Mouse (Mus musculus) monocyte, adult 2 months (primary cell): Measurements from ENCODE around the gene Ehbp1l1.

ENCODE experiments used
- DNase-seq, 2 experiments: peaks; one replicate each; pipeline ENCODE4 v3.0.0; 2022; ENCODE audit warnings: low spot score in 2 of 2, low read depth in 1 of 2

Ehbp1l1 gene

DNA sequence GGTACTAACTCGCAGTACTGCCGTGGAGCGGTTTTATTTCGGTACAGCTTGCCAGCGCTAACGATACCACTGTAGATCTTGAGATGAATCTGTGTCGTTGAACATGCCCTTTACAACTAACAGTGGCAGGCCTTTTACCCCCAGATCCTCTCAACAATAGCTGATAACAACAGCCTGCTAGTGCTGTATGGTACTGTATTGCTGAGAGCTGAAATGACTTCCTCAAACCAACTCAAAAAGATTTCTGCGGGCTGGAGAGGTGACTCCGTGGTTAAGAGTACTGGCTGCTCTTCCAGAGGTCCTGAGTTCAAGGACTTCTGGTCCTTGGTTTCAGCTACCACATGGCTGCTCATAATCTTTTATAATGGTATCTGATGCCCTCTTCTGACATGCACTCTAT, 8.2 kb upstream of the Ehbp1l1 start:
- DNase-seq, result no peak

DNA sequence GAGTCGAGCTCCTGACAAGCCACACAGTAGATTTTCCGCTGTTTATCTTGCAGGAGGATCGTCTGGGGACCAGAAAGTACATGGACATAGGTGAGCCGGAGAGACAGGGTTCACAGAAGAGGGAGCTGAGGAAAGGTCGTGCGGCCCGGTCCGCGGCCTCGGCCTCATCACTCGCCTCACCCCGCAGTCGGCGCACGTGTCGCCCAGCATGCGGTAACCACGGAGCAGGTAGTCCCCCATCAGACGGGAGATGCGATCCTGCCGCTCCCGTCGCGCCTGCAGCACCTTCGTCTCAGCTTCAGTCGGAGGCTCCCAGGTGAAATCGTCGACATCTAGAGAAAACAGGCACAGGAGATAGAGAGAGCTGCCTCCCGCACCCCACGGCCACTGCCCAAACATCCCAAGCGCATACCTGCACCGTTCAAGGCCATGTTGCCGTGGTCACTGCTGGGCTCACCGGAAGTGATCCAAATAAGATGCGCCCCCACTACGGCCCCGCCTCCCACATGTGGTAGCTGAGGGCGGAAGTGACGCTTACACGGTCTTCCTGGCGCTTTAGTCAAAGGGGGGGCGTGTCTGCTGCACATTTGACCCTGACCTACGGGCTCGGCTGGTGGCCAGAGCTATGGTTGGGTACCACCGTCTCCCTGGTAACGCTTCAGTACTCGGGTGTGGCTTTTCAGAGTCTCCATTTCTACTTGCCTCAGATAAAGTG, 5.3 kb upstream of the Ehbp1l1 start:
- peak; percentile 74 to 86 for DNase-seq

DNA sequence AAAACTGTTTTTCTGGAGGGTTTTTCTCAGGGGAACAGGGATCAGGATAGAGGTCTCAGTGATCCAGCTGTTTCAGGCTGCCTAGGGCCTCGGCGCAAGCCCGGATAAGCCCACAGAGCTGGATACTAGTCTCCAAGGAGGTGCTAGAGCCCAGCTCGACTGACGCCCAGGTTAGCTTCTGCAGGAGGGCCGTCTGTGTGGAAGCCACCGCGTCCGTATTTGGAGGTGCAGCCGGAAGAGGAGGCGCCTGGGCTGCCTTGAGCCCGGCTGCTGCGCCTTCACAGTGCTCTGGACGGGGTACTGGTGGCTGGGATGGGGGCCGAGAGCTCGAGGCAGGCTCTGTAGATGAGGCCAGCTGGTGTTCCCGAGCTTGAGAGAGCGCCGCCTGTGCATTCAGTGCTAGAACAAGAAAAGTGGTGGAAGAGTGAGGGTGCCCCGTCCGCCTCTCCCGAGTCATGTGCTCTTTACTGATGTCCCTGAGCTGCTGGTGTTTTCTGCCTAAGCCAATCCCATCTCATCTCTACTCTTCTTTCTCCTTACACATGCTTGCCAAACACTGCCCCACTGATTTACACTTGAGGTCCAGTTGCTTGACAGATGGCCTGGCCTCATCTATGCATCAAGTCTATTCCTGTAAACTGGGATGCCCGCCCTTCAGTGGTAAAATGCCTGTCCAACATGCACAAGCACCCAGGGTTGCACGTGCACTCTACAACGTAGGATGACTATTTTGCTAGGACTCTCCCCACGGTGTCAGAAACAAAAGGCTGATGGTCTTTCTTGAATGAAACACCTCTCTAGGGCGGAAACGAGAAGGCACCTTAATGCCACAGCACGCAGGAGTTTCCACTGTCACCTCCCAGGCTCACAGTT, 4.4 kb upstream of the Ehbp1l1 start:
- DNase-seq, result no peak

DNA sequence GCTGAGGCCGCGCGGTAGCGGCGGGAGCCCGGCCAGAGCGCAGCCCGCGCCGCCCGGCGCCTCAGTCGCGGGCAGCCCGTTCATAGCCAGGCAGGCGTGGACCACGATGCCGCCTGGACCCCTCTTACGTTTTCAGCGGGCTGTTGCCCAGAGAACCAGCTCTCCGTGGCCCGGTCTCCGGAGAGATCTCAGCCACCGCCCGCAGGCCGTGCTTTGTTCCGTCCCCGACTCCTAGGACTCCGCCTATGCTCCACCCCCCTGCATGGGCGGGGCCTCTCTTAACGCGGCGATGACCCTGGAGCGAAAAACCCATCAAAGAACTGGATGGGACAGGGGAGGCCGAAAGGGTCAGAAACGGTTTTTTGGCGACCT, 3.3 kb upstream of the Ehbp1l1 start, which contains the start of gene Fam89b:
Gene Fam89b (minus strand): TSS at position 210 of the 372 bp plus-strand sequence.
- peak in 1 of 2 experiments; percentile 71 for DNase-seq

DNA sequence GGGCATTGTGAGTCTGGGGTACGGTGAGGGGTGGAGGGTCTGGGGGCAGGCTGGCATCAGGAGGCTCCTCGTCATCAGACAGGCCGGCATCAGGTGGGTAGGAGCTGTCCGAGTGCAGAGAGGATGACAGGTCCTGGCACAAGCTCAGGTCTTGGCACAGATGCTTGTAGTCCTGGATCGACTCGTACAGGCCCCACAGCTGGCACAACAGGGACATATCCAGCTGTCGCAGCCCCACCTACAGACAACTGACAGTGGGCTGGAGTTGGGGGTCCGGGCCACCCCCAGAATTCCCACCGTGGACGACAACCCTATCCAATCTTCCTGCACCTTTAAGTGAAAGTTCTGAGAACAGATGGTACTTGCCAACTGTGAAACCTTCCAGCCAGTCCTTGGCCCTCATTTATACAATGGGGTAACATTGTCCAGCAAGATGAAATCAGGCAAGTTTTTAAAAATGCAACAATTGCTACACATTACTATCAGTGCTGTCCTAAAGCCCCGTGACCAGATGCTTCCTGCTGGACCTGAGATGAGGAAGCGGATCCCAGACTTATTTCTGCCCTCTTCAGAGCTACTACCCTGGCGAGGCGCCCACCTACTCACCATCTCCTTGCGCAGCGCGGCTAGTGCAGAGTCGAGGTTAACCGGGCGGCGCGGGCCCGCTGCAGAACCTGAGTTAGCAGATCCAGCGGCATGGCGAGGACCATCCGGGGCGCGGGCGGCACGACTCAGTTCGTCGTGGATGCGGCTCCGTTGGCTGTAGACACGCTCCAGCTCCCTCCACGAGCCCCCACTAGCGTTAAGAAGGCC, 2.7 kb upstream of the Ehbp1l1 start:
- no peak for DNase-seq

DNA sequence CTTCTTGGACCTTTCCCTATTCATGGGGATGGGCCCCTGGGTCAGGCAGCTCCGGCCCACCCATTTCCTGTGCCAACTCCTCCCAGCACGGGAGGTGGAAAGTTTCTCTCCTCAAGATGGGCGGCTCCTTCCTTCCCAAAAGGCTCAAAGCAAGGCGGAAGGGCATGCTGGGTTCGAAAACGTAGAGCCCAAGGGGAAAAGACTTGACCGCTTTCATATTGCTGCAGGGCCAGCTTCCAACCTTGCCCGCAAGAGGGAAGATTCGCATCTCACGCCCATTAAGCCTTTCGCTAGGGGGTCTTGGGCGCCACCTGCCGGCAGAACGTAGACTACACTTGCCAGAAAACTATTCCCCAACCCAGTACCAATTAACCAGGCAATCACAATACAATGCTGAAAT, 1.6 kb upstream of the Ehbp1l1 start:
- peak; percentile 67 to 84 for DNase-seq

DNA sequence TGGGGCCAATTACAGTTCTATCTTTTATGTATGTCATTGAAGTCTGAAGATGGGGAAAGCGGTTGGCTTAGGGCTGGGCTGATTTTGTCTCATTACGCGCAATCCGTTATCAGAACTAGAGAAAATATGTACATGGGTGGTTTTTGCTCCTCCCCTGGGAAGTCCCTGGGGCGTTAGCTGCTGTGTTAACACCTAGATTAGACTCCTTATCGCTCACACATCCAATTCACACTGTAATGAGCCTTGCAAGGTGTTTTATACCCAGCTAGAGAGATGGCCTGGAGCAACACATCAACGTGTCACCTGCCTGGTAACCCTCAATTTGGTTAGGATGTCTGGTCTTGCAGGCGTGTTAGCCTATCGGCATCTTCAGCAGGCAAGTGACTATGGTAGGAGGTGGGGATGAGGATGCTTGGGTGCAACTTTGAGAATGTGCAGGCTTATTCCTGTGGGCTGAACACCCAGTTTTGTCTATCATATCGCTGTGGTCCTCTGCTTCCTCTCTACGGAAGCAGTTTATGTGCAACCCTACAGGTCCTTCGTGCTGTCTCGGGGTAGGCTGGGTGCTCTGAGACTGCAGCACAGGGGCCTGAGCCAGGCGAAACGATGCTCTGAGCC, 953 bp upstream of the Ehbp1l1 start:
- no peak for DNase-seq

DNA sequence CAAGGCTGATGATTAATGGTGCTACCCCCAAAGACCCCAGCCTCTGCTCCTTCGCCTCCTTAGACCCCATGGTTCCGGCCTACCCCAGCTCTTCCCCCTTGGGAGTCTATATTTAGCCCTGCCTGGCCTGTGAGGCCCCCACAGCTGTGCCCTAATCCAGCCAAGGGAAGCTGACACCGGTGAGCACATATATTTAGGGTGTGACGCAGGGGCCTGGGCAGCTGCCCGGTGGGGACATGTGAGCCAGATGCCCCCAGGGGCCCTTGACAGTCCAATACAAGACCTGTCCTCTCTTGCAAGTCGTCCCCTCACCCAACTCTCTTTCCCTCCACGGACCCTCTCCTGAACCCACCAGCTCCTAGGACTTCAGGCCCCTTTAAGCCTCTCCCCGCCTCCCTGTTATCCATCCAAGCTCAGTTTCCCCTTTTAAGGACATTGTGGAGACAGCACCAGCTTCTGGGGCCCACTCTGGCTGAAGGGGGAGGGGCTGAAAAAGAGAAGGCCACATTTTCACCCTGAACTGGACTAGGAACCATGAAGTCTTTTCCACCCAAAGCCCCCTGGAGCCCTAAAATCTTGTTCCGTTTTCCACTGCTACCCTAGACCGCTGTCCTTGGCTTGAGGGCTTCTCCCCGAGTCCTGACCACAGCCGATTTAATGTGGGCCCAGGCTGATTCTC, 949 bp downstream of the Ehbp1l1 start:
- no peak for DNase-seq

DNA sequence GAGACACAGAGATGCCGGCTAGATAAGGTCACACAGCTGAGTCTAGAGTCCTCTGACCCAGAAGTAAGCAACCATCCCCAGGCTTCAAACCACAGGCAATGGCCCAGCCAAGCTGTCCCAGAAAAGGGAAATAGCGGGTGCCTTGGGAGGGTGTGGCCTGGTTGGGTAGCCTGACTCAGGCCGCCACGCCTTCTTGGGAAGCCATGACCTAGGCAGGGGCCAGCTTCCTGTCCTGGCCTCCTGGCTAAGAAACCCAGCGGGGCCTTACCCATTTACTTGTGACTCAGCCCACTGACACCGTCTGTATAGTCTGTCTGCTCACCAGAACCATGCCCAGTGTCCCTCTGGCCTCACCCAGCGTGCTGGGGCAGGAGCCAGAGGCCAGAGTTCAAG, 1.6 kb downstream of the Ehbp1l1 start:
- peak; percentile 91 to 95 for DNase-seq

DNA sequence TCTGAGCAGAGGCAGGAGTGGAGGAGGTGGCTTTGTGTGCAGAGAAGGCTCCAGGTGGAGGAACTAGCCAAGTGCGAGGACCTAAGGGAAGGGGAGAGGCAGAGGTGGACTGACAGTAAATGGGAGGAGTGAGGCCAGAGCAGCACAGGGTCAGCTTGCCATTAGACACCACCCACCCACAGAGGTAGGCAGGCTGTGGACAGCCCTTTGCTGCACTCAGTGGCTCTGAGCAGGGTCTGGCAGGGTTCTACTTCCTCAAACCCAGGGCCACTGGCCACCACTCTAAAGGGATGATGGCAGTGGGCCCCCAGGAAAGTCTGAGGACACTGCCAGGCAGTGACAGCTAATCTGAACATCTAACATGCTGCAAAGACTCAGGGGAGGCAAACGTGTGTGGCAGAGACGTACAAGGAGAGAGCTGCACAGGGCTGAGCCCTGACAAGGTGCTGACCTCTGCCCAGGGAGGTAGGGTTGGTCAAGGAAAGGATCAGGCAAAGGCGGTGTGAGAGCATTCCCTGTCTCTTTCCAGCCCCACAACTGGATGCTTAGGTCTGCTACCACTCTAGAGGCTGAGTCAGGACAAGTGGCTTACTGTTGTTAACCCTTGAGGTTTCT, 2.1 kb downstream of the Ehbp1l1 start:
- no peak for DNase-seq

DNA sequence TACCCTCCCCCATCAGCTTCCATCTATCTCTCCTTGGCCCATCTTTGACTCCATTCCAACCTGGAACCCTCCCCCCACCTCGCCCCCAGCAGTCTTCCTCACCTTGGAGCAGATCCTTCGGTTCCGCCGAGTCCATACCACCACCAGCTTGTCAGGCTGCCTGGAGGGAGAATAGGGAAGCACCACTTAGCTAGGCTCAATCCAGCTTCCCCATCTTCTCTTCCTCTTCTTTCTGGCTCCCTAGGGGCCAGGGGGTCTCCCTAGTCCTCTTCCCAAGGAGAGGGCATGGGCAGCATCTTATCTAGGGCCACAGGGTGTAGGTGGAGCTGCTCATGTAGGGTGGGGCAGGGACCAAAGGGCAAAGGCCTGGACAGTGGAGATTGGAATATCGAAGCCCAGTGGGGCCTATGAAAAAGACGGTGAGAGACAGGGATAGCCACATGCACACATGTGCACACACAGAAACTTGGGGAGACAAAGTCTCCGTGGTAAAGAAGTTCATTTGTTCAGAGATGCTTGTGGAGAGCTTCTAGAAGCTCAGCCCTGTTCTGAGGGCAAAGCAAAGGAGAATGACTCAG, 3.2 kb downstream of the Ehbp1l1 start:
- DNase-seq, result no peak

DNA sequence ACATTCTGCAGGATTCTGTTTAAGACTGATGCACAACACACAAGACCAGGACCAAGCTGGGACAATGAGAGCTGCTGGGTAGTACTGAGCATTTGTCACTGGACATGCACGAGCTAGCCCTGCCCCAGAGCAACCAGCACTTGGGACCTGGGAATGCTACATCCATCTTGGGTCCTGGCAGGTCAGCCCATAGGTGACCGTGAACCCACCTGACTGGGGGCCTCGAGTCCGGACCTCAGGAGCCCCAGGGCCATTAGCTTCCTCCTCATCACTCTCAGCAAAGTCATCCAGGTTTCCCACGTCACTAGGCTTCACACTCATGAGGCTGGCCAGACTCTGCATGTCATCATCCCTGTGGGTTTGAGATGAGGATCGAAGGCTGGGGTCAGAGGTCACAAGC, 4.9 kb downstream of the Ehbp1l1 start:
- no peak for DNase-seq

DNA sequence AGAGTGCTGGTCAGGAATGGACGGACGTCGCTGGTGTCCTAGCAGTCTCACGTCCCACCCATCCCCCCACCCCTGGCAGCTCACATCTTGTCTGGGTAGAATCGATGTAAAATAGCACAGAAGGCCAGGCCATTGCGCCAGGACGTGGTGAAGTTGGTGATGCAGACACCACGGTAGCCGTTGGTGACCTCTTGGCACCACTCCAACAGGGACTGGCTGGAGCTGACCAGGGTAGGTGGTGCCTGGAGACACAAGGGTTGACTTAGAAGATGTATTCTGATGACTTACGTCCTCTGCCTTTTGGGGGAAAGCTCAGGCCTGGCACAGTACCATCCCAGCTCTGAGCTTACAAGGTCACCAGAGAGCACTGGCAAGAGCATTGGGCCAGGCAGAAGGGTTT, 9.2 kb downstream of the Ehbp1l1 start:
- DNase-seq, result no peak

DNA sequence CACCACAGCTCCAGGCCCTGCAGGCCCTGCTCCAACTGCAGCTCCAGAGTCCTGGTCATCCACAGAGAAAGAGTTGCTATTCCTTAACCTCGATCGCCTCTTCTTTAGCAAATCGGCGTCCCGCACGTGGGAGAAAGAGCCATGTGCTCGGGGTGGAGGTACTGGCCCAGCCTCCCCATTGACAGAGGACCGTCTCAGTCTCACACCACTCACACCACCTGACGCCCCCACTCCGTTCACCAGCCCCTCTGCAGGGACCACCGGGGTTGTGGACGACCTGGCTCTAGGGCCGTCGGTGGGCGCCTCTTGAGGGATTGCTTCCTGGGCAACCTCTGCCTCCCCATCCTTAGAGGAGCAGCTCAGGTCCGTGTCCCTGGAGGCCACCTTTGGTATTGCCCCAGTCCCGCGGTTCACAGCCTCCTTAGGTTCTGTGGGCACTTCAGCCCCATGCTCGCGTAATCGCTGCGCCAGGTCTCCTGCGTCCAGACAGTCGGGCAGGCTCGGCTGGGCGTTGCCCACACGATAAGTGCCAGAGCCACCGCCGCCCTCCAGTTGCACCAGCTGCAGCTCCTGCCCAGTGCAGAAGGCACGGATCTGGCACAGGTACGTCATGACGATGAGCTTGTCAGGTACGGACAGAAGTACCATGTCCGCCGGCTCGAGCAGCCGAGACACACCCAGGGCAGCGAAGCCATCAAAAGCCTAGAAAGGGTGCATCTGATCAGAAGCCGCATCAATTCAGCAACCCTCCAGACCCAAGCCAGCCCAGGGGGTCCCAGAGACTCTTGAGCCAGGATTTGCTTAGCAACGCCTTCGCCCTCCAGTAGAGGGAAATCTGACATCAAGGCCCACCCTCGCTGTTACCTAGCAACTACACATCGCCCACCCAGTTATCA, 10.1 kb downstream of the Ehbp1l1 start:
- DNase-seq, result no peak

DNA sequence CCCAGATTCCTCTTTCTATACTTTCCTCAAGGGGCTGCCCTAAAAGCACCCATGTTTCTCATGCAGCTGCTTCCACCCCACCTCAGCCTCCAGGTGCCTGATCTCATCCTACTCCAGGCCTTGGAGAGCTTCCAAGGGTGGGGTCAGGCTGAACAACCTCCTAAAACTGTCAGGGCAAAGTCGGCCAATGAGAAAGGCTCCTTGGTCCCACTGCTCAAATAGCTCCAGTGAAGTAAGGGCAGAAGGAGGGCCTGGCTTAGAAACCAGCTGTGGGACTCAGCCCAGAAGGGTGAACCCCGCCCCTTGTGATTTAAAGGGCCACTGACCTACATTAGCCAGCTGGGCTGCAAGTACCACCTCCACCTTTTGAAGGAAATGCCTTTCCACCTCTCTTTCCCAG, 12.4 kb downstream of the Ehbp1l1 start:
- no peak for DNase-seq

DNA sequence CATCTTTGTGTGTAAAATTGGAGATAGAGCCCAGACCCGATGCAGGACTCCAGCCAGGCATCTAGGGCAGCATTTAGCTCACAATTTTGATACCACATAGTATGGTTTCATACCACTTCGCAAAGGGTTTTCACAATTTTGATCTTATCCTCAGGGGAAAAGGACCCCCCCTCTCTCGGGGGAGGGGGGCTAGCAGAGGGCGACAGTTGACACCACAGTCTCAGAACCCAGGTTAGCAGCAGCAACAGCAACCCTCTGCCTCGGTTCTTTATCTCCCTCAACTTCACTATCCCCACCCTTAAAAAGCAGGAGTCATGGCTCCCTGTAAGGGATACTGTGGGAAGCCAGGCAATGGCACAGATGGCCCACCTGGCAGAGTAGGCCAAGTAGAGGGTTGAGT, 12.9 kb downstream of the Ehbp1l1 start:
- DNase-seq, result no peak

DNA sequence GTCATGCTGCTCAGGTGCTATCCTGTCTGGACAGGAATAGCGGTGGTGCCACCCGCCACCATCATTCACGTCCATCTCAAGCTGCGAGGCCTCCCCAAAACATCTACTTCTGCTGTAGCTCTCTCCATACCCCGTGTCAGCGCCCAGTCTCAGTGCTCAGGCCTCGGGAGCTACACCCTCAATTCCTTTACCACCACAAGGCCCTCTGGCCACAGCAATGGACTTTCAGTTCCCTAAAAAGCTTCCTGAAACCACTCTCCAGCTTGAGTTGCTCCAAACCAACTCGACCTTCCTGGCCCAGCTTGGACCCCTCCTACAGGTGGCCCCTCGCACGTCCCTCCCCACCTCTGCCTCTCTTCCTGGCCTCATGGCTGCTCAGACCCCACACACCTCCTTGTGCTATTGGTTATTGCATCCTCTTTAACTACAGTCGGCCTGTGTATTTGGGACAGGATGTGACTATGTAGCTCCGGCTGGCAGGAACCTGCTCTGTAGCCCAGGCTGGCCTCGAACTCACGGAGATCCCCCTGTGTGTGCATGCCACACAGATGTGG, 14.1 kb downstream of the Ehbp1l1 start:
- DNase-seq, result peak; percentile 70 to 77

DNA sequence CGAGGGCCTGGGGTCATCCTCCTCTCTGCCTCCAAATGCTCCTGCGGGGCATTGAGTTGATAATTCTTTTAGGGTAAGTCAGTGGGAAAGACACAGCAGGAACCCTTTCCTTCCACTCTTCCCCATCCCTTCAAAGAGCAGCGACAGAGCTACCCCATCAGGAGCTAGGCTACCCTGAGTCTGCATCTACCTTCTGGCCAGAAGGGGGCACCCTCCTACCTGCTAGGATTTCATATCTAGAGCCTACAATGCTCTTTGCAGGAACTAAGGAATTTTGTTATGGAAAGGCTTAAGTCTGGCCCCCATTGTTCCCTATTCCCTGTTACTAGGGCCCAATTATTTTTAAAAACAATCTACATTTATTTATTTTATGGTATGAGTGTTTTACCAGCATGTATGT, 14.9 kb downstream of the Ehbp1l1 start:
- no peak for DNase-seq

DNA sequence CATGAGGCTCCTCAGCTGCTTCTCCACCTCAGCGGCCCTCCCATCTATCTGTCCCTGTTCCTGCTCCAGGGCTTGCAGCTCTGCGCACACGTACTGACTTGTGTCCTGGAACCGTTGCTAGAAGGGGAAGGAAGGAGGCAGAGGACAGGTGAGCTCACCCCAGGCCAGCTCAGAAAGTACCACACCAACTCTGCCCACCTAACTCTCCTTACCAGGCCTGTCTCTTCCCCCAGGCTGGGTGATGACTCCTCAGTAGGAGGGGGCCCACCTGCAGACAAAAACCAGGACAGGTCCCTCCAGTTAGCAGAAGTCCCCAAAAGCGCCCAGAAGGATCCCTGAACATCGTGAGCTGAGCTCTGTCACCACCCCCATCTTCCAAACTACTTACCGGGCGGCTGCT, 15.5 kb downstream of the Ehbp1l1 start:
- DNase-seq, result no peak
